Mouse (Mus musculus): ENCODE results near the gene Htr1b.

DNA sequence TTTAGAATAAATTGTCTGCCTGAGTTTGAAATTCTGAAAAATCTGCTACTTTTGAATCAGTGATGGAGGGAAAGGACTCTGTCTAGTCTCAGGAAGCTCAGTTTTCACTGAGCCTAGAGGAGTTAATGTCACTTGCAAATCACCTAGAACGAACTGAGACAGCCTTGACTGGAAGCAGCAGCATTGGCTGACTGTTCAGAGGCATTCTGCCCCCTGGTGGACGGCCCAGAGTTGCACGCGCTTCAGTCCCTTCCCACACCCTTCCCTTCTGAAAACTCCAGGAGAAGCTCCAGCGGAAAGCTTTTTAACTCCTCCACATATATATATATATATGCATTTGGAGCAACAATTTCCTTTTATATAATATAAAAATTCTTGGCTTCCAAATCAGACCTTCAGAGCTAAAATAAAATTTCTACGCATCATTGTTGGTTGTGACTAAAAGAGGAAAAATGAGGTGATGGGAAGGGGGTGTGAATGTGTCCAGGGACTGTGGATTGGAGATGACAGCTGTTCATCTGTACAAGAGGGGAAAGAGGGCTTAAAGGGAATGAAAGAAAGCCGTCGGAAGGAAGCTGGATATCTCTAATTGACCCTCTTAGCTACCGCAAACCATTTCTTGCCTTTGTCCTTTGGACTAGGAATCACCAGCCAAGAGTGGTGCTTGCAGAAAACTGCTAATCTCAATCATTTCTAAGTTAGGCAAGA is 6.6 kb downstream of the Htr1b start:
- no peak for TF ChIP-seq EP300 (IDR thresholded peaks at IDR 0.05)
- TF ChIP-seq CTCF (IDR thresholded peaks at IDR 0.05), result peak; percentile 87
